Mouse (Mus musculus): Measurements from ENCODE around the gene Efna5. TPM values are rescaled to one million over a fixed set of nuclear protein-coding genes. Genes with fewer than 3 reads are reported as not detected.

Gene Efna5
- total RNA-seq, 2 experiments from 2014 or later: 23.6 to 24.8 TPM

DNA sequence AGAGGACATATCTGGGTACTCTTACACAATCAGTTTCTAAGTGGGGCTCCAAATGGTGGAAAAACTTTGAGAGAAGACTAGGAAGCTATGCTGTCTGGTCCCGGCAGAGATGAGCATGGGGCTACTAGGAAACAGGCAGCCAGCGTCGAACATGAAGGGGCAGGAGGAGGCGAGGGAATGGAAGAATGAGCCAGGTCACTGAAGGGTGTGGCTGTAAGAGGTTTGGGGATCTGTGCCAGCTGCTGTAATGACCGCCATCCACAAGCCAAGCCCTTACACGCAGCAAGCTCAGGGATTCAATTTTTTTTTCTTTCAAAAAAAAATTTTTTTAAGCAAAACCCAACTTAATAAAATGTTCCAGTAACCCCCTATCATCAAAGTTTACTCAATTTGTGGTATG is 74.5 kb downstream of the Efna5 start:
- intact Hi-C loops (cut with DNase I): no loop called here
- peak in 1 of 2 experiments; percentile 31 for DNase-seq

DNA sequence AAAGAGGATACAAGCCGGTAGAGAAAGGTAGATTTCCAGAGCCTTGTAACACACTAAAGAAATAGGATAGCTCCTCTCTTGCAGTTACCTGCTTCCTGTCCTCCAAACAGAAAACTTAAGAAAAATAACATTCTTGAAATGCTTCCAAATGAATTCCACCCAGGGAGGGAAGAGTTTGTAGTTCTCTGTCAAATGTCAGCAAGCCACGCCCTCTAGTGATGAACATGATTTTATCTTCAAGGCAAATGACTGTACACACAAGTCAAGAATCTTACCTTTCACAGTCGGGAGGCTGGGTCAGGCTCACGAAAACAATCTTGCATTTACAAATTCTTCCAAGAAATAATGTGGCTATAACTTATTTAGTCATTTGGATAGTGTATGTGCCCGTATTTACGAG is 78.4 kb downstream of the Efna5 start:
- intact Hi-C loops (cut with DNase I): no loop called here
- no peak for DNase-seq

DNA sequence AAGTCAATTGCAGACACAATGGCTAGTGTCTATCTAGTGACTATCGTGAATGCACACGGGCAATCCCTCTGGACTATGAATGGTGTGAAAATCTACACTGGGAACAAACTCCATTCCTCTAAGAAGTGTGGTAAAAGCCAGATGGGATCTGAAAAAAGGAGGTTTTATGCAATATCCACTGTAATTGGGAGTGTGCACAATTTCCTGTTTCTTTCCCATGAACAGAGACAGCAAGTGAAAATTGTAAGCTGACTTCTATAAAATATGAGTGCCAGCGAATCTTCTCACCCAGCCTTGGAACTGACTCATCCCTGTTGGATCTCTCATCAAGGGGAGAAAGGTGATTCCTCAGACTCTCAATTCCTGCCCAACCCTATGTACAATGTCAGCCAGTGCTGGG is 83.8 kb downstream of the Efna5 start:
- intact Hi-C loops (cut with DNase I): no loop called here

DNA sequence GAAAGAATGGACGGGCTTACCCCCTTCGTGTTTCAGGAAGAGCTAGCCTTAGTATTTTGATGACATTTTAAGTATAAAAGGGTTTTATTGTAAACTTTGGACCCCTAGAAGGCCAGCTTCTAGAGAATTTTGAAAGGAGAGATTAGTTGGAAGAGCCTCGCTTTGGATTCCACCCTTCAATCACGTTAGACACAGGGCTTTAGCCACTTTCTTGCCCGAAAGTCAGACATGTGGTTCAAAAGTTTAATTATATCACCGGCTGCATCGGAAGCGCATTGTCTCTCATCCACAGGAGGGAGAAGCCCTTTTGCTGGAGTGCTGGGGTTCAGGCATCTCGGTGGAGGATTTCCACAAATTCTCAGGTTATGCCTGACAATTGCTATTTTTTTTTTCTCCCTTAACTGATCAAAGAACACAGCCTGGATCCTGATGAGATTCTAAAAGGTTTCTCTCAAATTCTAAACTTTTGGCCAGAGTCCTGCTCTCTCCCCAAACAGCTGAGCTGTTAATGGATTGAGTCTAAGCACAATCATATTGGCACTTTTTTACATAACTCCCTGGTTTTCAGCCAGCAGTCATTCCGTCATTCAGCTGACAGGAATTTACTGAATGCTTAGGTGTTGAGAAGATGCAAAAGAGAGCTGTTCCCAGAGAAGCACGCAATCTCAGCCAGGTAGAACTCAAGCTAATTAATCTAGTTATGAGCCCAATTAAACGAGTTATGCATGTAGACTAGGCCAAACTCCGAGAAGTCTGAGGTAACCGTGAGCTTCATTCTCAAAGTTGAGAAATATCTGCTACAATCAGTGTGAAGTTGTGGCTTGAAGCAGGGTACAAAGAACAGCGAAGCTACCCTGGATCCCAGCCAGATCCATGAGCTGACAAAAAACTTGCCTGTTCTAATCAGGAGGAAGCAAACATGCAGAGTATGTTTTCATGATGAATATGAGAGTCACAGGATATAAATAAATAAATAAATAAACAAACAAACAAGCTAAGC is 91.5 kb downstream of the Efna5 start:
- no peak for DNase-seq
- intact Hi-C loops (cut with DNase I): loop anchor here (10.0 kb wide), 1 partner anchor 375 kb away; no protein-coding TSS in a partner anchor

More for the DNA sequence above, 83.8 kb downstream of the Efna5 start:
- no peak for DNase-seq

DNA sequence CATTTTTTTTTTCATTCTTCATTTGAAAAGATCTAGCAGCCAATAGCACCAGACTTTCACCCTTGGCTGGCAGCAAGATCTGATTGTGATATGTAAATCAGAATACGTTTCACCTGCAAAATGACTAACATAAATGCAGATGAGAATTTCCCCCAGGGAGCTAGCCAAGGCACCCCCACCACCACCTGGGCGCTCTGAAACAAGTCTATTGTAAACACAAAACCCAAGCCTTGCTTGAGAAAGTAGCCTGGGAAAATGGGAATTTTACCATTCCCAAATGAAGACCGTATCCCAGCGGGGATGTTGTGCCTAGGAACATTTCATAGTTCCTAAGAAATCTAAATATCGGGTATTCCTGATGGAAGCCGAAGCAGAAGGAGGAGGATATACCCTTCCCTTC is 92.3 kb downstream of the Efna5 start:
- intact Hi-C loops (cut with DNase I): loop anchor here (10.0 kb wide), 1 partner anchor 374 kb away; no protein-coding TSS in a partner anchor

GRCm38 (mm10) chr17:62787855-62788254 is 93.3 kb downstream of the Efna5 start:
- intact Hi-C loops (cut with DNase I): loop anchor here (10.0 kb wide), 1 partner anchor 373 kb away; no protein-coding TSS in a partner anchor
- no peak for DNase-seq

More for the DNA sequence above, 92.3 kb downstream of the Efna5 start:
- DNase-seq: no peak

DNA sequence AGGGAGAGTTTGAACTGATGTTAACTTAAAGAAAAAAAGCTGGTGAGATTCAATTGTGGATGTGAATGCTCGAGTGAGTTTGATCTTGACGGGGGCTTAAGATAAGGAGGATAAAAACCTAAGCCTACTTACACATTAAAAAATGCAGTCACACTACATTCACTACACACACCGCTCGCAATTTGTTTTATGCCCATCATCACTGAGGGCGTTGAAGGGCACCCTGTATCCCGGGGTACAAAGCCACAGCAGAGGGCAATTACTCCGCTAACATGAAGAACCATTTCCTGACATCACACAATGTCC is 94.6 kb downstream of the Efna5 start:
- intact Hi-C loops (cut with DNase I): loop anchor here (10.0 kb wide), 1 partner anchor 372 kb away; no protein-coding TSS in a partner anchor
- DNase-seq: no peak

- intact Hi-C loops (cut with DNase I): loop anchor here (10.0 kb wide), 1 partner anchor 371 kb away; no protein-coding TSS in a partner anchor
- DNase-seq: no peak
These were observed 95.1 kb downstream of the Efna5 start for GRCm38 (mm10) chr17:62785781-62786601.

GRCm38 (mm10) chr17:62784274-62785171 is 96.6 kb downstream of the Efna5 start:
- no peak for DNase-seq
- intact Hi-C loops (cut with DNase I): loop anchor here (5.0 to 10.0 kb wide), 3 partner anchors 62 to 370 kb away; partner anchors contain the start of gene Efna5

DNA sequence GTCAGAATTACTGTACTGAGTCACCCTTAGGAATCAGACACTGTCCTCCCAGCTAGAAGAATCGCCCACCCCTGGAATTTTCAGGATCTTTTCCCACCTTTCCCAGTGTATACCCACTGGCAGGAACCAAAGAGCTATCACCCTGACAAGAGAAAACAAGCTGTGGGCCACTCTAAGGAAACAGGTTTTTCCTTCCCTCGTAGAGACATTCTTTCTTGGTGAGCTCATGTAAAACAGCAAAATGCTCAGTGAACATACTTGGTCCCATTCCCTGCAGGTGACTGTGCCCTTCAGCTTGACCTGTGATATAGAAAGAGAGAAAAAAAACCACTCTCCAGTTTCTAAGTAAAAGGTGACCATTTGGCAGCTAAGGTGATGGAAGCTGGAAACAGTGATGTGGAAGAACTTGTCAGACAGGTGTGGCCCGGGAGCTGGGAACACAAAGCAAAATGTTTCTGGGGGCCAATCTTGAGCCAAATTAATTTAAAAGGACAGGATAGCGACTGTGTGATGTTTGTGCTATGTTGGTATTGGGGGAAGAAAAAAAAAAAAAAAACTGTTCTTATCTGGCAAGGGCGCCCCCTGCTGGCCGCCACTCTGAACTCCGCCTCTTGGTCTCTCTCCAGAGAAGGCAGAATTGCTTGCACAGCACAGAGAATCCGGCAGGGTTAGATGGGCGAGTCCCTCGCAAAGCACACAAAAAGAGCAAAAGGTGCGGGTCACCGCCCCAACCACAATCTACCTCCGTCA is 97.4 kb downstream of the Efna5 start:
- DNase-seq: peak; percentile 77 to 87
- intact Hi-C loops (cut with DNase I): loop anchor here (5.0 to 10.0 kb wide), 3 partner anchors 61 to 369 kb away; partner anchors contain the start of gene Efna5

DNA sequence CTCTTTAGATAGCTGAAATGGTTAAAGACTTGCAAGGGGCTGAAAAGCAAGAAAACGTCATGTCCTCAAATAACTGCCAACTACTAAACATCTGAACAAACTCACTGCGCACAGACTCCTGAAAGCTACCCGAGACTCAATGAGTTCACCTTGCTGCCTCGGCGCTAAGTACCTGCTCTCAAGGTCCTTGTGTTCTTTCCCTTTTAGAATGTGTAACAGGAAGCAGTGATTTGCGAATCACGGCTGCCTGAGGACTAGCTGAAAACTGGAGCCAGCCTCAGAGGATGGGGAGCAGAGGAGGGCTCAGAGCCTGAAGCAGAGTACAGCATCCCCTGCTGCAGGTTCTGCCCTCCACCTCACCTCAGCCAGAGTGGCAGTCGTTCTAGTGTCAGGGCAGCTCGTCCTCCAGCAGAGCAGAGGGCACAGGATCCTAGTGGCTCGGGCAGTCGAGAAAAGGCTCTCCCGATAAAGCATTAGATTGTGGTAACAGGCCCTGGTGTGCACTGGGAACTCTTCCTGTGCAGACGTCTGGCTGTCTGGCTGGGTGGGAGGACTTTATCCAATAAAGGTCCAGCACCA is 98.2 kb downstream of the Efna5 start:
- intact Hi-C loops (cut with DNase I): loop anchor here (5.0 to 10.0 kb wide), 3 partner anchors 61 to 368 kb away; partner anchors contain the start of gene Efna5
- peak; percentile 23 to 32 for DNase-seq

DNA sequence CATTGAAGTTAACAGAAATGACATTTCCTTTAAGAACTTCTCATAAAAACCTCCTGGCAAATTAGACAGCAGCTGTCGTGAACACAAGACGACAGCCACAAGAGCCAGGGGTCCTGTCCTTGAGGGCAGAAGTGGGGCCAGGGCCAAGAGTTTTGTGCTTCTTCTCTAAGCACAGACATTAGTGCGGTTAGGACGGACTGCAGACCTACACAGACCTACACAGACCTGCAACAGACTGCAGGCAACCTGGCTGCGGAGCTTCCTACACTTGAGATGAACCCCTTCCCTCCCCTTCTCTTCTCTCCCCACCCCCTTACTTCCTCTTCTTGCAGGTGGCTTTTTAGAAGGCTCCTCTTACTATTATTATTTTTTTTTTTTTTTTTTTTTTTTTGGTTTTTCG is 100.0 kb downstream of the Efna5 start:
- intact Hi-C loops (cut with DNase I): loop anchor here (5.0 to 10.0 kb wide), 3 partner anchors 59 to 366 kb away; partner anchors contain the start of gene Efna5
- no peak for DNase-seq

GRCm38 (mm10) chr17:62777858-62778564 is 103.1 kb downstream of the Efna5 start:
- DNase-seq: no peak
- intact Hi-C loops (cut with DNase I): no loop called here

DNA sequence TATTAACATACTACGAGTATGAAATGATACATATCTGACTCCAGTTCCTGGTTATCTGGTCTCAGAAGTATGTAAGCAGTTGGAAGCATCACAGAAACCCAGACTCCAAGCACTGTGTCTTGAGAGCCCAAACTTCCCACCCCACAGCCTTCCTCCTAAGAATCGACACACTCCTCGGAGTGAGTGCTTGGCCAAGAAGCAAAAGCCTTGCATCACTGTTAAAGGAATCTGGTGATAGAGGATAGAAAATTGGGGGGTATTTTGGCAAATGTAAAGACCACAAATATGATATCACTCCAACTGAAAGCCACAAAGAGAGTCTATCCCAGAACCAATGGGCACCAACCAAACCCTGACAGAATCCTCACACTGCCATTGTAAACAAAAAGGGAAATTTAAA is 104.4 kb downstream of the Efna5 start:
- no peak for DNase-seq
- intact Hi-C loops (cut with DNase I): no loop called here

DNA sequence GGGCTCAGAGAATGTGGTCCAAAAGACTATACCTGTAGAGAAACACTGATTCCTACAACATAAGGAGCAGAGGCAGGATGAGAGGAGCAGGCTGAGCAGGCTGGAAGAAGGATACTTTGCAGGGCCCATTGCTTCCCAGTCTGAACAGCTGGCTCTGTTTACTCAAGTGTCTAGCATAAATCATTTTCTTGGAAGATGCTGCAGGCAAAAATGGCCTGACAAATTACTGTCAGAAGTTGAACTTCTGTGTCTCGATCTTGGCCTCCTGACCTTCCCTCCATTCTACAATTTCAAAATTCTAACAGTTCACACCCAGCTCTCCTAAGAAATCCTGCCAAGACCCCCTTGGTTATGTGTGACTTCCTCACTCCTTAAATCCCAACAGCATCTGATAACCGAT is 105.1 kb downstream of the Efna5 start:
- intact Hi-C loops (cut with DNase I): no loop called here

GRCm38 (mm10) chr17:62775401-62775800 is 105.7 kb downstream of the Efna5 start:
- intact Hi-C loops (cut with DNase I): no loop called here
- DNase-seq: no peak

More for the DNA sequence above, 105.1 kb downstream of the Efna5 start:
- DNase-seq: no peak

DNA sequence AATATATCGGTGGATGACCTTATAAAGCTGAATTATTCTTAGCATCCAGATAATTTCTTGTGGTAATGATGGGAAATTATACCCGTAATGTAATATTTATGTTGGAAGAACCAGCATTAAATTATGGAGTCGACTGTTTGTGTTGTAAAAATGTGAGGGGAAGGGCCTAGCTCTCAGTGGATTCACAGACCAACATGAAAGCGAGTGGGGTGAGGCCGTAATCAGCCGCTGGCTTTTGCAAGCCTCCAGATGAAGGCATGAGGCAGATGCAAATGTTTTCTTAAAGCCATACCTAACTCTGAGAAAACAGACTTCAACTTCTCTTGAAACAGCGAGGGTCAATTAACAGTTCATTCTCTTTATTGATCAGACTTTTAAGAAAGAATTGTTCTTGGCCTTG is 106.4 kb downstream of the Efna5 start:
- intact Hi-C loops (cut with DNase I): no loop called here

GRCm38 (mm10) chr17:62766705-62767104 is 114.4 kb downstream of the Efna5 start:
- no peak for DNase-seq
- intact Hi-C loops (cut with DNase I): no loop called here

More for the DNA sequence above, 106.4 kb downstream of the Efna5 start:
- no peak for DNase-seq
